Mouse (Mus musculus): ENCODE measurements around the gene Pafah1b1. TPM values are rescaled to one million over a fixed set of nuclear protein-coding genes. Genes with fewer than 3 reads are reported as not detected.

Gene Pafah1b1
- total RNA-seq, 2 experiments from 2014 or later: 110 to 113 TPM

Other genes starting within 250 kb of the Pafah1b1 start
- 10 to 100 TPM; 15.0 to 16.1 TPM for gene Rap1gap2, start 113.8 kb downstream of the Pafah1b1 start, total RNA-seq (2021)
- under 1 TPM; 0.12 to 0.32 TPM for gene Ccdc92b, start 105.1 kb downstream of the Pafah1b1 start, total RNA-seq (2021)
- 10 to 100 TPM; 83.7 to 90.5 TPM for gene Cluh, start 75.2 kb downstream of the Pafah1b1 start, total RNA-seq (2021)
- gene Mettl16, start 46.2 kb upstream of the Pafah1b1 start, total RNA-seq (2021): 10 to 100 TPM in 1 of 2 experiments, 1 to 10 TPM in 1; 9.1 to 11.7 TPM
- 1 to 10 TPM; 7.6 to 9.8 TPM for gene Mnt, start 106.2 kb upstream of the Pafah1b1 start, total RNA-seq (2021)
- gene Sgsm2, start 172.4 kb upstream of the Pafah1b1 start, total RNA-seq (2021): 1 to 10 TPM; 4.6 to 6.9 TPM
- gene Tsr1, start 173.4 kb upstream of the Pafah1b1 start, total RNA-seq (2021): 10 to 100 TPM; 25.7 to 26.1 TPM
- 10 to 100 TPM; 15.2 to 18.5 TPM for gene Smg6, start 201.2 kb upstream of the Pafah1b1 start, total RNA-seq (2021)
- gene Srr, start 201.3 kb upstream of the Pafah1b1 start, total RNA-seq (2021): 10 to 100 TPM; 24.7 to 28.0 TPM

Data from gastrocnemius, postnatal 10 days (tissue).